Mouse (Mus musculus) spleen, adult 2 months (tissue): ENCODE data around the gene Slc47a1.

Experiments used
- CTCF ChIP-seq: fragments of 200-500 bp; IDR thresholded peaks from 2 replicates; pipeline ENCODE4 v1.5.1; 2011; ENCODE audit warnings: mild to moderate bottlenecking, inconsistent platforms; ENCODE audit not compliant: insufficient read depth, insufficient read length, insufficient replicate concordance; ENCODE audit errors: extremely low read depth
- POLR2A ChIP-seq: fragments of 200-500 bp; IDR thresholded peaks from 2 replicates; pipeline ENCODE4 v1.6.1; 2011; ENCODE audit warnings: low read depth, low read length, inconsistent platforms

GRCm38 (mm10) chr11:61341233-61341632 lies 36.9 kb downstream of the Slc47a1 start:
- TF ChIP-seq POLR2A (no peak), CTCF (no peak)
